Mouse (Mus musculus) midbrain, embryonic 10.5 days (tissue): ENCODE data around the gene Gprin1. TPM values are rescaled to one million over a fixed set of nuclear protein-coding genes. Genes with fewer than 3 reads are reported as not detected.
"Not testable (repeated sequence)": the region's sequence is repeated elsewhere in the genome, so short reads cannot be mapped to it uniquely, and the experiment has no call there.

Experiments used
- DNase-seq: peaks from one replicate; pipeline ENCODE4 v3.0.0-alpha.2; 2017; ENCODE audit warnings: low spot score
- H3K27ac ChIP-seq: fragments of 300-500 bp; sonication (generic); replicated peaks from 2 replicates; pipeline ENCODE4 v1.5.1; 2016; ENCODE audit warnings: mild to moderate bottlenecking
- H3K27me3 ChIP-seq: fragments of 300-500 bp; sonication (generic); 2 replicates; pipeline ENCODE4 v1.6.1; 2016; ENCODE audit warnings: low read depth, mild to moderate bottlenecking; ENCODE audit not compliant: poor library complexity, severe bottlenecking
- H3K36me3 ChIP-seq: fragments of 300-500 bp; sonication (generic); 2 replicates; pipeline ENCODE4 v1.6.1; 2016; ENCODE audit warnings: mild to moderate bottlenecking, moderate library complexity
- H3K4me1 ChIP-seq: fragments of 300-500 bp; sonication (generic); 2 replicates; pipeline ENCODE4 v1.6.1; 2016
- H3K4me3 ChIP-seq: fragments of 300-500 bp; sonication (generic); 2 replicates; pipeline ENCODE4 v1.5.1; 2016; ENCODE audit warnings: mild to moderate bottlenecking, moderate library complexity
- H3K9me3 ChIP-seq: fragments of 300-500 bp; sonication (generic); replicated peaks from 2 replicates; pipeline ENCODE4 v1.6.1; 2016; ENCODE audit warnings: mild to moderate bottlenecking
- WGBS: fragments of 180-500 bp; shearing (Covaris S2); methylation state at CpG from one replicate; pipeline ENCODE4 v1.1.7; 2016; 5-methylcytosine and 5-hydroxymethylcytosine counted together
- polyA plus RNA-seq: library from polyadenylated mRNA; unstranded; fragments of >200 nt; fragmentation: Nextera tagmentation; extraction: Ambion mirVana; gene quantifications from 2 replicates; pipeline ENCODE4 v1.2.1, GENCODE M21; 2016

The Gprin1 gene
- 0.88 and 1.1 TPM in 2 replicates for polyA plus RNA-seq

DNA sequence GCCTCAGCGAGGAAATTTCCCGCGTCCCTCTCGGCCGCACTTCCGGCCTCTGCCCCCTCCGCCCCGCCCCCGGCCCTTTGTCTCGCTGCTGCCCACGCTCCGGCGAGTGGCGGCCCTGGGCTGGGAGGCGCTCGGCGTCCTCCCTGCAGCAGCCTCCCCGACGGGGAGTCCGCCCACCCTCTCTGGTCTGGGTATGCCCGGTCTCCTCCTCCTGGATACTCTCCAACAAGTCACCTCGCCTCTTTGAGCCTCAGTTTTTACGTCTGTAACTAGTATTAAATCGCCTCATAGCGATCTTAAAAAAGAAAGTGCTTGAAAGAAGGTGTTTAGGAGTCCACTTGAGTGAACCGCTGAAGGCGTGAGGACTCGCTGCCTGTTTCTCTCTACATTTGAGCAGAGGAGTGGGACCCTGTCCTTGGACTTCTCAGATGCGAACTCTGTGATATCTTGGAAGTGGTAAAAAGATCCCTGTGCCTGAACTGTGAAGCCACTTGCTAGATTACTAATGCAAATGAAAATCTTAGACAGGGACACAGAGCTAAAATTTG lies at the start of gene Gprin1:
TSS of gene Gprin1 (minus strand) at position 11 of the 548 bp plus-strand sequence.
- peak within 1 kb of the TSS; percentile 75 for H3K4me3 ChIP-seq
- peak within 1 kb of the TSS; percentile 87 for H3K27ac ChIP-seq
- WGBS, result 3% methylated on average over 29 of the region's 29 CpGs
- H3K27me3 ChIP-seq, result peaks cover 69% of the 10 kb centered on the region
- H3K4me1 ChIP-seq, result peaks cover 49% of the 10 kb centered on the region
- 0 out of 2 replicates have a peak, but pooled peaks cover 4% of the 10 kb centered on the region for H3K36me3 ChIP-seq
- no peak for DNase-seq
- no peaks in the 10 kb centered on the region for H3K9me3 ChIP-seq

DNA sequence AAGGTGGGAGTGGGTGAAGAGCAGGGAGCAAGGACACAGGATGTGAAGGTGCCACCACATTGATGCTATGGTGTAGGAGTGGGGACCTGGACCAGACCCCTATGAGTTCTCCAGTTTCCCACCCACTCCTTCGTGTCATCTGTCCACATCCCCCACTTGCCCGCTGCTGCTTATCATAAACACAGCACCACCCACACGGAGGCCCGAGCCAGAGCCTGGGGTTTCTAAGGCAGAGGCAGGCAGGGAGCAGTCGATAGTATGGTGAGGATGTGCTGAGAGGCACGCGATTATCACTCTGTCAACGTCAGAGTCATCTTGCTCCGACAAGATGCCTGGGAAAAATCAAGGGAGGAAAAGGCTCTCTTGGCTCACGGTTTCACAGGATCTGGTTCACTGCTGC lies 49.1 kb upstream of the Gprin1 start:
- Histone ChIP-seq H3K9me3 (no peaks in the 10 kb centered on the region), H3K4me3 (no peak overlapping the region), H3K27ac (no peak overlapping the region), H3K27me3 (peaks cover 52% of the 10 kb centered on the region), H3K4me1 (no peaks in the 10 kb centered on the region), H3K36me3 (no peaks in the 10 kb centered on the region)
- WGBS, result 78% methylated on average over 10 of the region's 10 CpGs
- DNase-seq, result no peak

DNA sequence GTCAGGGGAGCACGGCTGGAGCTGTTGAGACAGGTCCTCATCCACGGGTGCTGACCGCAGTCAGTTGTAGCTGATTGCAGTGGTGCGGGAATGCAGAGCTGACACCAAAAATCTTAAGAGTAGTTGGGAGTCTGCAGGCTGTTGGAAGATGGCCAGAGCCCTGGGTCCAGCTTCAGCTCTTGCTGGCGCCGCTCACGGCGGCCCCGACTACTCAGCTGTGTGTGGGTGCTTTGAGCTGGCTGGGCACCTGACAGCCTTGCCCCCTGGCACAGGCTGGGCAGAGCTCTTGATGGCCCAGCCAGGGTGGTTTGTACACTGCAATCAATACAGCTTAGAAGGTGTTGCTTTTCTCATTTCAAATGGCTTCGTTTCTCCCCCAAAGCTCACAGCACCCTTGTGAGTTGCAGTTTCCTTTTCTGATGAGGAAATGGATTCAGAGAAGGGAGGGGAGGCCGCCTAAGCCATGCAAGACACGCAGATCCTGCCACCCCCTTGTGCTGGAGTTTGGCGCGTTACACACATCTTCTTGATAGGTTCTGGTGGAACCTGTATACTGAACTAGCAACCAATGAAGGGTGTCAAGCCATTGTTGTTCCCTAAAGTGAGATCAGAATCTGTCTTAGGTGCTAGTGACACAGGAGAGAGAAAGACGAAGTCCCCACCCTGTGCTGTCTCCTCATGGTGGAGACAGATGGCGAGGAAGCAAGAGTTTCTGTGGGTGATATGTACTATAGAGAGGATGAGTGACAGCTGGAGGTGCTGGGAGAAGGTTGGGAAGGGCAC lies 48.4 kb upstream of the Gprin1 start:
- no peaks in the 10 kb centered on the region for H3K36me3 ChIP-seq
- H3K4me1 ChIP-seq, result no peaks in the 10 kb centered on the region; the same call in 1 of the 2 replicates
- H3K9me3 ChIP-seq, result no peaks in the 10 kb centered on the region
- no peak for DNase-seq
- H3K4me3 ChIP-seq, result no peak overlapping the region
- H3K27ac ChIP-seq, result no peak overlapping the region
- H3K27me3 ChIP-seq, result peaks cover 55% of the 10 kb centered on the region
- 85% methylated on average over 16 of the region's 16 CpGs for WGBS

DNA sequence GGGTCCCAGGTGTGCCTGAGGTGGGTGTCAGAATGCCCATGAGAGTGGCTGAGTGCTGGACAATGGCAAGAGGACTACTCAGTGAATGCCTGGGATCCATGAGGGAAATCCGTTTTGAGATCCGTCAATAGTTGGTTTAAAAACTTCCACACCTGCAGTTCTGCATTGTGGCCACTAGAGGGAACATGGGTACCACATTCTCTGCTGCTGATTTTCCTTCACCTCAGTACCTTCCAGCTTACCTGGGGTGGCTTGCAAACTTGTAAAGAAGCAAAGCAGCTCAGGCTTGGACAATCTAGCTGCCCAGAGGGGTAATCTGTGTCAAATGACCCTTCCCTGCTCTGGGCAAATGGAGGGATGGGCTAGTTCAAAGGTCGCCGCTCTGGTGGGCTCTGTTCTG lies 47.7 kb upstream of the Gprin1 start:
- H3K36me3 ChIP-seq, result no peaks in the 10 kb centered on the region
- DNase-seq, result peak; percentile 46
- no peak overlapping the region for H3K4me3 ChIP-seq
- WGBS, result 41% methylated on average over 4 of the region's 4 CpGs
- H3K4me1 ChIP-seq, result peaks cover 7% of the 10 kb centered on the region
- H3K27ac ChIP-seq, result no peak overlapping the region
- no peaks in the 10 kb centered on the region for H3K9me3 ChIP-seq
- peaks cover 62% of the 10 kb centered on the region for H3K27me3 ChIP-seq

DNA sequence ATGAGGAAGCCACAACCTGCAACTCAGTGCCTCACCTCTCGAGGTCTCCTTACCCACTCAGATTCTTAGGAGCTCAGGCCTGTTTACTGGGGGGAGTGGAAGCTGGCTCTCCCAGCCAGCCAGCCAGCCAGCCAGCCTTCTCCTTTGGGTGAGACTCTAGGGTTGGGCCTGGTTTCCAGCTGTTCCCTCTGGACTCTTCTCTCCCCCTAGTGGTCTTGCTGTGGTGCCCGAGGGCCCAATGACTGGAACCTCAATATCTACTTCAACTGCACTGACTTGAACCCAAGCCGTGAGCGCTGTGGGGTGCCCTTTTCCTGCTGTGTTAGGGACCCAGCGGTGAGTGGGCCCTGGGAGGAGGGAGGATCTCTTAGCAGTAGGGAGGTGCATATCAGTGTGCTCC lies 45.2 kb upstream of the Gprin1 start:
- no peak for DNase-seq
- WGBS, result 60% methylated on average over 5 of the region's 5 CpGs
- Histone ChIP-seq H3K36me3 (no peaks in the 10 kb centered on the region), H3K4me1 (peaks cover 18% of the 10 kb centered on the region), H3K27ac (no peak overlapping the region), H3K27me3 (peaks cover 87% of the 10 kb centered on the region), H3K9me3 (no peaks in the 10 kb centered on the region), H3K4me3 (no peak overlapping the region)

DNA sequence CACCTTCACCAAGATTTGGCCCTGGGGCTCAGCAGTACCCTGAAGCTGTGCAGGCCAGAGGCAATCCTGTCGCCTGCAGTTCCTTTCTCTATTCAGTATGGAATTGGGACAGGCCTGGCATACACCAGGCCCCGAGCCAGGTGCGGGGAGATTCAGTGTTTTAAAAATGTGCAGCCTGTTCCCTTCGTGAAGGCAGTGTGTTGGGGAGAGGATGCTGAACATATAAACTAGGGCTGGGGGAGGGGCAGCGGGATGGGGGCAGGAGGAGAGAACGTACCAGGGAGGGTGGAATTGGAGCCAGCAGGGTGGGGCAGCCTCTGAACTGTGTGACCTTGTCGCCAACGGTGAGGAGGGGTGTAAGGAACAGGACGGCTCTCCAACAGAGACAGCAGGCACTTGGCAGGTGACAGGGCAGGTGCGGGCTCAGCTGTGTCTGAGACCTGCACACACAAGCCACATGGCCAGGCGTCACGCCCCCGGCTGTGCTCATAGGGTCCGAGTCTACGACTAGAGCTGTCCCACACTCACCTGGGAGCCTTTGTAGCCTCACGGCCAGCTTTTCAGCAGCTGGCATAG lies 44.4 kb upstream of the Gprin1 start:
- H3K4me1 ChIP-seq, result peaks cover 25% of the 10 kb centered on the region
- no peaks in the 10 kb centered on the region for H3K9me3 ChIP-seq
- 79% methylated on average over 16 of the region's 16 CpGs for WGBS
- H3K27ac ChIP-seq, result no peak overlapping the region
- H3K27me3 ChIP-seq, result peaks cover 90% of the 10 kb centered on the region
- DNase-seq, result no peak
- no peaks in the 10 kb centered on the region for H3K36me3 ChIP-seq
- no peak overlapping the region for H3K4me3 ChIP-seq

DNA sequence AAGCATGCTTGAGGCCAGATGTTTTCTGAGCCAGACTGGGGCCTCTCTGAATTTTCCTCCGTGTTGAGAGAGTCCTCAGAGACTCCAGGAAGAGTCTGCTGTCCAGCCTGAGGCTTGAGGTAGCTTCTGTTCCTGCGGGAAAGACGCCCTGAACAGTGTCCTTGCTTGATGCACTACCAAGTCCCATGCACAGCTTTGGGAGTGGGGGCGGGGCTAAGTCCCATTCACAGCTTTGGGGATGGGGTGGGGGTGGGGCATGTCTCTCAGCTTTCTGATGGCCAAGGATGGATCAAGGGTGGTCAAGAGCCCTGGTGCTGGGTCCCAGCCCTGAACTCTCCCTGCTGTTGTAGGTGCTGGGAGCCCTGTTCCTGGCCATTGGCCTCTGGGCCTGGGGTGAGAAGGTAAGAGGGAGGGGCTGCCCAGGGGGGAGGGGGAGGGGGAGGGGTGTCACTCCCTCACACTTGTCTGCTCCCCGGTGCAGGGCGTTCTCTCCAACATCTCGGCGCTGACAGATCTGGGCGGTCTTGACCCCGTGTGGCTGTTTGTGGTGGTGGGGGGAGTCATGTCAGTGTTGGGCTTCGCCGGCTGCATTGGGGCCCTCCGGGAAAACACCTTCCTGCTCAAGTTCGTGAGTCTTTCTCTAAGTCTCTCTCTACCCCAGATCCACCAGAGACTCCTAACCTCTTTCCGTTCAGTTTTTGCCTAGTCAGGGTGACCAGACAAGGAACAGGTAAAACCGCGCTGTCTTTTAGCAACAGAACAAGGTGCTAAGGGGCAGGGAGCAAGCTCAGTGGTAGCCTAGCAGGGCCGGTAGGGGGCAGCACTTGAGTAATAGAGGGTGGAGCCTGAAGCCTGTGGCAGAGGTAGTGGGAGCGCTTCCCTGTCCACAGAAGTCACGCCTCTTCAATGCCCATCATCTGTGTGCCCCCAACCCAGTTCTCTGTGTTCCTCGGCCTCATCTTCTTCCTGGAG lies 42.9 kb upstream of the Gprin1 start:
- Histone ChIP-seq H3K4me3 (no peak overlapping the region), H3K27me3 (peaks cover 74% of the 10 kb centered on the region), H3K9me3 (no peaks in the 10 kb centered on the region), H3K36me3 (no peaks in the 10 kb centered on the region), H3K27ac (no peak overlapping the region), H3K4me1 (peaks cover 32% of the 10 kb centered on the region)
- 23% methylated on average over 21 of the region's 21 CpGs for WGBS
- DNase-seq, result no peak

DNA sequence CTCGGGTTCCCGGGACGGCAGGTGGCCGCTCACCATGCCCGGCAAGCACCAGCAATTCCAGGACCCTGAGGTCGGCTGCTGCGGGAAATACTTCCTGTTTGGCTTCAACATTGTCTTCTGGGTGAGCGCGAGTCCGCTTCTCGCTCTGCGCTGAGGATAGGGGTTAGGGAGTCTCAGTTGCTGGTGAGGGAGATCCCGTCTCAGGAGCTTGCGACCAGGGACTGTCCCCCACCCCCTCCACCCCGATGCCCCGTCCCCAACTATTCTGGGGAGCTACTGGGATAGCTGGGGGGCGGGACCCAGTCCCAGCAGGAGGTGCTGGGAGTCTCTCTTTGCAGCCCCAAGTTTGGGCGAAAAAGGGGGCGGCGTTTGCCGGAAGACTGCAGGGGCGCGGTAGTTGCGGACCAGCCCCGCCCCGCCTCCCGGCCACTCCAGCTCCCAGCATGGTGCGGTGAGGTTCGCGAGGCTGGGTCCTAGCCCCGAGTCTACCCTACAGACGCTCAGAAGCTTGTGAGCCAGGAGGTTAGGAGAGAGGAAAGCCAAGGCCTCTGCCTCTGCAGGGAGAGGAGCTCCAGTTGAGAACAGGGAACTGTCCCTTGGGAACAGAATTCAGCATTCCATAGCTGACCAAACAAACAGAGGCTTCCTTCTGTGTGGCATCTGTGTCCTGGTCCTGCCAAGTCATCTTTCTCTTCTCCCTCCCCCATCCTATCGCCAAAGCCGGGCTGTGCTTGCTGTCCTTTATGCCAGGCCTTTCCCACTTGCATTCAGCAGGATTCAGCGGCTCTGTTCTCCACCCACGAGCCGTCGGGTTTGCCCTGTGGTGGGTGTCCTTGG lies 40.1 kb upstream of the Gprin1 start:
- WGBS, result 1% methylated on average over 38 of the region's 38 CpGs
- H3K27me3 ChIP-seq, result peaks cover 60% of the 10 kb centered on the region
- peak overlapping the region; percentile 69 for H3K4me3 ChIP-seq
- peaks cover 32% of the 10 kb centered on the region for H3K4me1 ChIP-seq
- H3K36me3 ChIP-seq, result no peaks in the 10 kb centered on the region
- peak; percentile 59 for DNase-seq
- H3K9me3 ChIP-seq, result no peaks in the 10 kb centered on the region
- H3K27ac ChIP-seq, result peak overlapping the region; percentile 77

DNA sequence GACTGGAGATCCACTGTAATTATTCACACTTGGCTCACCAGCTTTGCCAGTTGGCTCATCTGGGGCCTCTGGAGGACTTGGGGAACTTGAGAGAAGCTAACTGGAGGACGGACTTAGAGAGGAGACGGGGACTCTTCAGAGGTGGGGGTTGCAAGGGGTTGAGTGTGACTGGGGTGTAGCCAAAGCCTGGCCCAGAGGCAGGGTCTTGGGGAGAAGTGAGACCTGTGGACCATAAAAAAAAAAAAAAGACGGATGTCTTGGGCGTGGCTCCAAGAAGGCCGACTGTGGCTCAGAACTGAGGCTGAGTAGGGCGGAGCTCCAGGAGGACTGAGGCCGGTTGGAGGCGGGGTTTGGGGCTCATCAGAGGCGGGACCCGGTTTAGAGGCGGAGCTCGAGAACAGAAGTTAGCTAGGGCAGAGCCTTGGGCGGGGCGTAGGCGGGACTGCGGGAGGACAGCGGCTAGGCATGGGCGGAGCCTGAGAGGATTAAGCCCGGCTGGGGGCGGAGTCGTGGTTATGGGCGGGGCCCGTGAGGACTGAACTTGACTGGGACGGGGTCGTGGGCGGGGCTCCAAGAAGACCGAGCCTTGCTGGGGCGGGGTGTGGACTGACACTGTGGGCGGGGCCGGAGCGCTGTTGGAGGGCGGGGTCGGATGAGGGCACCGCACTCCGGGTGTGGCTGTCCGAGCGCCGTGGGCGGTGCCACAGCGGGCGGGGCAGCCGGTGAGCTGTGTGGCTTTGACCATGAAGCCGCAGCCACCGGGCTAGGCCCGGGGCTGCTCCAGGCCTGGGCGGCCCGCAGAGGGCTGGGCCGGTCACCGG lies 39.3 kb upstream of the Gprin1 start, which contains the start of gene Tspan17:
TSS of gene Tspan17 (plus strand) at position 638 of the 821 bp plus-strand sequence.
- Histone ChIP-seq H3K27me3 (peaks cover 52% of the 10 kb centered on the region), H3K27ac (peak within 1 kb of the TSS; percentile 77), H3K36me3 (no peaks in the 10 kb centered on the region), H3K4me3 (peak within 1 kb of the TSS; percentile 69), H3K4me1 (peaks cover 32% of the 10 kb centered on the region), H3K9me3 (no peaks in the 10 kb centered on the region)
- peak; percentile 99 for DNase-seq
- WGBS, result 2% methylated on average over 49 of the region's 49 CpGs

DNA sequence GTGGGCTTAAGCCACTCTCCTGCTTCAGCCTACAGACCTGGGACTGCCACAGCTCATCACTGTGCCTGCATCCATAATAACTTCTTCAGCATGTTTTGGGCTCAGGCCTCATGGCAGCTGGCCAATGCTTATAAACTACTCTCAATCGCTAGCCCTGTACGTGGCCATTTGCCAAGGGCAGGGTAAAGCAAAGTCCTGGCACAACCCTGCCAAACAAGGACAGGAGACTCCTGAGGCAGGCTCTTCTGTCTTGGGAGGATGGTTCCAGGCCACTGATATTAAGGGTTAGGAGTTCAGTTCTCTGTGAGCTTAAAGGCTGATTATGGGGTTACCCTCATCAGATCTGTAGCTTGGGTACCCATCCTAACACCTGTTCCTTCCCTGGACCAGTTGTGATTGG lies 37.9 kb upstream of the Gprin1 start:
- not testable (repeated sequence) for H3K4me3 ChIP-seq, H3K27ac ChIP-seq, H3K36me3 ChIP-seq, H3K9me3 ChIP-seq, DNase-seq
- peaks cover 38% of the 10 kb centered on the region for H3K27me3 ChIP-seq
- peaks cover 27% of the 10 kb centered on the region for H3K4me1 ChIP-seq
- WGBS, result 87% methylated on average over 2 of the region's 2 CpGs

DNA sequence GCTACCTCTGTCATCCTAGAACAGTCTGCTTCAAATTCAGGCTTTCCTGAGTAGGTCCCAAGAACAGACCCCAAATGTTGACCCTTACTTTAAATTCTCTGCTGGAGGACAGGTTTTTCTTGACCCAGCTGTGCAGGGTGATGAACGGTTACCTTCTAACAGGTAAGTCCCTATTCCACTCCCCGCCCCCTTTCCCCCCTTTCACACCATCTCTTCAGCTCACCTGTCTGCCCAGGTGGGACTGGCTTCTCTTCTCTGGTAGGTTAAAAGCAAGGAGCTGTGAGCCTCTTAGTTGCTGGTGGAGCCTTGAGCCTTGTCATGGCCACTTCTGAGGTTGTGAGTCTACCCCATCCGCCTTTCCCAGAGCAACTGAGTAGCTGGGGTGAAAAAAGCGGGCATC lies 34.0 kb upstream of the Gprin1 start, which contains the start of gene Eif4e1b:
TSS of gene Eif4e1b (plus strand) at position 301 of the 400 bp plus-strand sequence.
- H3K36me3 ChIP-seq, result no peaks in the 10 kb centered on the region
- DNase-seq, result no peak
- WGBS, result 92% methylated on average over 4 of the region's 4 CpGs

More for the DNA sequence above, 34.0 kb upstream of the Gprin1 start, which contains the start of gene Eif4e1b:
- no peak within 1 kb of the TSS for H3K27ac ChIP-seq
- no peaks in the 10 kb centered on the region for H3K9me3 ChIP-seq
- H3K4me1 ChIP-seq, result peaks cover 3% of the 10 kb centered on the region
- H3K27me3 ChIP-seq, result peaks cover 8% of the 10 kb centered on the region; the same call in 1 of the 2 replicates
- H3K4me3 ChIP-seq, result no peak within 1 kb of the TSS
